Mouse (Mus musculus): ENCODE measurements at regions not wholly inside any gene's neighbourhood (a gene's known extent, or its start where the extent isn't known, plus 50 kb on each side); places are given as distances from the start of the nearest gene placed in this dataset.

DNA sequence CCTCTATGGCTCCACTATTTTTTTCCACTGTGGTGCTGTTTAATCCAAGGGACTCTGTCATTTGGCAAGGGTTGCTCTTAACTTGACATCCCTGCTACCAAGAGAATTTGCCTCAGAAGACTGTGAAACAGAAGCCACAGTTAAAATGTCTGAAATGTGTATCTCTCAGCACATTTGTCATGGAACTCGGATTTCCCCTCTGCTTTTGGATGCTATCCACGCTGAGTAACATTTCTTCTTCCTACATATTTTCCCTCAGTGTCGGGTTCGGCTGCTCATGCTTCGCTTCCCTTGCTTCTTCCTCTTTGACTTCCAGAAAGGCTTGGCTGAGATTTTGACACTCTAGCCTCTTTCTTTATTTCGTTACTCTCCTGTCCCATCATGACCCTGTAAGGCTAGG is 294.1 kb downstream of the Brinp2 start:
- Histone ChIP-seq H3K36me3 (ENCODE audit: insufficient read depth) (no peaks in the 10 kb centered on the region), H3K4me3 (ENCODE audit: low read depth, low read length) (no peak overlapping the region), H3K27ac (ENCODE audit: low read depth, low read length) (no peak overlapping the region), H3K9me3 (ENCODE audit: low read length) (no peaks in the 10 kb centered on the region), H3K4me1 (ENCODE audit: insufficient read depth) (no peaks in the 10 kb centered on the region), H3K27me3 (ENCODE audit: insufficient read depth, low read length) (no peaks in the 10 kb centered on the region), H3K4me2 (ENCODE audit: low read depth) (no peak overlapping the region), H3K9ac (no peak overlapping the region)
- TF ChIP-seq CTCF (IDR thresholded peaks at IDR 0.05; ENCODE audit: low read depth), result no peak
- DNase-seq, result peak; percentile 24
- ATAC-seq, result no peak
- 68% methylated on average over 6 of the region's 6 CpGs for WGBS

DNA sequence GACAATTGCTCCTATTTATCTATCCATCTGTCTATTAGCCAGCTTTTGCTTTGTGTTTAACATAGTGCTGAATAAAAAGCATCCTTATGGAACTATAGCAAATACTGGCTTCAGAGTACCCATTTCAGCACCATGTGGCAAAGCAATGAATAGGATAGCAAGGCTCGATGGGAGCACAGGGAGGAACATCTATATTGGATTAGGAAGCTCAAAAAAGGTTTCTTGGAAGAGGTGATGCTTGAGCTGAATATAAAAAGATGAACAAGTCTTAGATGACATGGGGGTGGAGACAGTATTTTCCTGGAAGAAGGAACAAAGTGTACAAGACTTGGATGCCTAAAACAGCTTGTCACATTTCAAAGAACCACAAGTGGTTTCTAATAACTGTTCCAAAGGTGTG is 273.9 kb downstream of the Brinp2 start:
- H3K36me3 ChIP-seq (ENCODE audit: insufficient read depth), result no peaks in the 10 kb centered on the region
- H3K9ac ChIP-seq, result no peak overlapping the region
- no peak for DNase-seq
- H3K4me3 ChIP-seq (ENCODE audit: low read depth, low read length), result no peak overlapping the region
- no peaks in the 10 kb centered on the region for H3K27me3 ChIP-seq (ENCODE audit: insufficient read depth, low read length)
- H3K4me1 ChIP-seq (ENCODE audit: insufficient read depth), result no peaks in the 10 kb centered on the region
- H3K4me2 ChIP-seq (ENCODE audit: low read depth), result no peak overlapping the region
- H3K27ac ChIP-seq (ENCODE audit: low read depth, low read length), result no peak overlapping the region
- WGBS, result 80% methylated on average over 1 of the region's 1 CpGs
- H3K9me3 ChIP-seq (ENCODE audit: low read length), result no peaks in the 10 kb centered on the region
- TF ChIP-seq CTCF (IDR thresholded peaks at IDR 0.05; ENCODE audit: low read depth), result no peak
- ATAC-seq, result no peak

DNA sequence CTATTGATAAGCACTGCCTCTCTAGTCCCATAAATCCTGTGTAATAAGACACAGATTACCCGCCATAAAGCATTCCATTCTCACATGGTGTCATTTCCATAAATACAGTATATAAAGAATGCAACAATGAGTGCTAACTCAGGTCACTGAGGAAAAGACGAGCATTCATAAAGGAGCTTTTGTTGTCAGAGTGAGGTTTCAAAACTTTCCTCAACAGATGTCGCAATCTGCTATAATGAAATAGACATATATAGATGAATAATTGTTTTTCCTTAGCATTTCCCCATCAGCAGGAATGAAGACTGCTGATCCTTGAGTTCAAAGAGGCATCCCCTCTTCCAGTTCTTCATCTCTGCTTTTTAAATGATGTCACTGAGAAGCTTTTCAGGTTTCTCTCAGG is 270.3 kb downstream of the Brinp2 start:
- TF ChIP-seq CTCF (IDR thresholded peaks at IDR 0.05; ENCODE audit: low read depth), result no peak
- Histone ChIP-seq H3K4me1 (ENCODE audit: insufficient read depth) (no peaks in the 10 kb centered on the region), H3K36me3 (ENCODE audit: insufficient read depth) (no peaks in the 10 kb centered on the region), H3K9ac (no peak overlapping the region), H3K27ac (ENCODE audit: low read depth, low read length) (no peak overlapping the region), H3K9me3 (ENCODE audit: low read length) (no peaks in the 10 kb centered on the region), H3K27me3 (ENCODE audit: insufficient read depth, low read length) (no peaks in the 10 kb centered on the region), H3K4me3 (ENCODE audit: low read depth, low read length) (no peak overlapping the region), H3K4me2 (ENCODE audit: low read depth) (no peak overlapping the region)
- 72% methylated on average over 3 of the region's 3 CpGs for WGBS
- DNase-seq (no peak), ATAC-seq (no peak)

DNA sequence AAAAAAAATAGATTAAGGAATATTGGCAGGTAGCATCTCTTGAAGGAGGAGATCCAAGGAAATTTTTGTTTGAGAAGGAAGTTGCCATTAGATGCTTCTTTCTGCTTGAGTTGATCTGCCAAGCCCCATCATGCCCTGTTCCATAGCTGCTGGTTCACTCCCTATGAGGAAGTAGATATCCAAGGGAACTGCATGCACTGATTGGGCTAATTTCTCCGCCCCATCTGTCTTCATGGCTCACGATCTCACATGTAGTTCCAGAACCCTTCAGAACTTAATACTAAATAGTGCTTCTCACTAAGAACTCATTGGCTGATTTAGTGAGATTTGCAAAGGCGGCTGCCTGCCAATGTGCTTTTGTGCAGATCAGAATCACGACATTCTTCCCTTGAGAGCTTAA is 258.6 kb downstream of the Brinp2 start:
- Histone ChIP-seq H3K36me3 (ENCODE audit: insufficient read depth) (no peaks in the 10 kb centered on the region), H3K4me2 (ENCODE audit: low read depth) (no peak overlapping the region), H3K9me3 (ENCODE audit: low read length) (no peaks in the 10 kb centered on the region), H3K4me1 (ENCODE audit: insufficient read depth) (no peaks in the 10 kb centered on the region), H3K9ac (no peak overlapping the region), H3K27me3 (ENCODE audit: insufficient read depth, low read length) (no peaks in the 10 kb centered on the region), H3K4me3 (ENCODE audit: low read depth, low read length) (no peak overlapping the region), H3K27ac (ENCODE audit: low read depth, low read length) (no peak overlapping the region)
- no peak for TF ChIP-seq CTCF (IDR thresholded peaks at IDR 0.05; ENCODE audit: low read depth)
- 76% methylated on average over 4 of the region's 4 CpGs for WGBS
- ATAC-seq (peak; percentile 74), DNase-seq (peak; percentile 50)

DNA sequence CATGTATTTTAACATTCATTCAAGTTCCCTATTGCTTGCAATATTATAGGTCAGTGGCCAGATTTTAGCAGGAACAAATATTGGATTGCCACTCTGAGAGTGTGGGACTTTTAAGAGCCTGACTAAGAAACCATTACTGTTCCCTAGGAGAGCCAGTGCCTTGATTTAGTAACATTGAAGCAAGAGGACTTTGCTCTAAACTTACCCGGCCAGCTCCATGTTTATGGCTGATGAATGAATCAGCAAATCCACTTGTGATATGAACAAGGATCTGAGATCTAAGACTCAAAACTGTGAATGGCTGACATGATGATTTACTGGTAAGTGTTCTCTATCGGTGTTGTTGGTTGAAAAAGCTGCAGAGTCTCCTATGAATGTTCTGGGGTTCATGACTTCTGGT is 236.4 kb downstream of the Brinp2 start:
- WGBS, result 94% methylated on average over 2 of the region's 2 CpGs
- Histone ChIP-seq H3K36me3 (ENCODE audit: insufficient read depth) (no peaks in the 10 kb centered on the region), H3K4me1 (ENCODE audit: insufficient read depth) (no peaks in the 10 kb centered on the region), H3K27ac (ENCODE audit: low read depth, low read length) (no peak overlapping the region), H3K9me3 (ENCODE audit: low read length) (no peaks in the 10 kb centered on the region), H3K4me2 (ENCODE audit: low read depth) (no peak overlapping the region), H3K9ac (no peak overlapping the region), H3K4me3 (ENCODE audit: low read depth, low read length) (no peak overlapping the region), H3K27me3 (ENCODE audit: insufficient read depth, low read length) (no peaks in the 10 kb centered on the region)
- no peak for ATAC-seq
- no peak for DNase-seq
- TF ChIP-seq CTCF (IDR thresholded peaks at IDR 0.05; ENCODE audit: low read depth), result no peak

DNA sequence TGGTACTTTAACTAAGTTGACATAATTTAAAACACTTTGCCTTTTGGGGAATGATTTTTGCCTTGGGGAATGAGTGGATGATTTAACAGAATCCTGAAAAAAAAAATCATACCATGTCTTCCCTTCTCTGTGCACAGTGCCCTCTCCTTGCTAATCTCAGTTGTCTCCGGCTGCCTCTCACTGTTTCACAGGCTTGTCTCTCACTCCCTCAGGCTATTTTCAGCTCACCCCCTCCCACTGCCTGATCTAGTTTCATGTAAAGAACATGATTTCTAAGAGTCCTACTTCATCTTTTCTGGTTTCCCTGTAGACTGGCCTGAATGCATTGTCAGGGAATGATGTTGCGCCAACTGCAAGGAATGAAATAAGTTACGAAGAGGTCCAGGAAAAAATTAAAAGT is 231.2 kb downstream of the Brinp2 start:
- no peak overlapping the region for H3K27ac ChIP-seq (ENCODE audit: low read depth, low read length)
- H3K36me3 ChIP-seq (ENCODE audit: insufficient read depth), result no peaks in the 10 kb centered on the region
- no peak overlapping the region for H3K4me3 ChIP-seq (ENCODE audit: low read depth, low read length)
- no peak overlapping the region for H3K9ac ChIP-seq
- DNase-seq (peak; percentile 29), ATAC-seq (peak; percentile 58; the same call in 1 of the 2 replicates)
- no peak overlapping the region for H3K4me2 ChIP-seq (ENCODE audit: low read depth)
- H3K27me3 ChIP-seq (ENCODE audit: insufficient read depth, low read length), result no peaks in the 10 kb centered on the region
- no peaks in the 10 kb centered on the region for H3K9me3 ChIP-seq (ENCODE audit: low read length)
- no peaks in the 10 kb centered on the region for H3K4me1 ChIP-seq (ENCODE audit: insufficient read depth)
- no peak for TF ChIP-seq CTCF (IDR thresholded peaks at IDR 0.05; ENCODE audit: low read depth)
- WGBS, result 66% methylated on average over 3 of the region's 3 CpGs

DNA sequence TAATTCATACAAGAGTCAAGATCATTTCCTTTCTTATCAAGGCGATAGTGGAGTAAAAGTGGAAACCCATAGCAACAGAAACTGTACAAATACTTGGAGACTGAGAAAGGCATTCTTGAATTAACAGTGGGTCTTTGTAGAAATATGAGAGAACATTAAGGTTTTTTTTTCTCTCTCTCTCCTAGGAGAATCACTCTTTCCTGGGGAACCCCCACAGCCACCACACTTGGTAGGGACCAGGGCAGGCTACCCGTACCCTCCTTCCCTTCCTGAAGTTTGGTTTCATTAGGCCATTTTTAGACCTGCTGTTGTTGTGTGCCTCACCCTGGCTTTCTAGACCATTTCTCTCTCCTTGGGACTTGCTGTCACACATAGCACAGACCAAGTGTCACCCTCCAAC is 229.9 kb downstream of the Brinp2 start:
- Histone ChIP-seq H3K27ac (ENCODE audit: low read depth, low read length) (no peak overlapping the region), H3K4me1 (ENCODE audit: insufficient read depth) (no peaks in the 10 kb centered on the region), H3K27me3 (ENCODE audit: insufficient read depth, low read length) (no peaks in the 10 kb centered on the region), H3K4me3 (ENCODE audit: low read depth, low read length) (no peak overlapping the region), H3K36me3 (ENCODE audit: insufficient read depth) (no peaks in the 10 kb centered on the region), H3K9ac (no peak overlapping the region), H3K9me3 (ENCODE audit: low read length) (no peaks in the 10 kb centered on the region), H3K4me2 (ENCODE audit: low read depth) (no peak overlapping the region)
- ATAC-seq, result no peak
- no peak for DNase-seq
- WGBS, result 71% methylated on average over 2 of the region's 2 CpGs
- TF ChIP-seq CTCF (IDR thresholded peaks at IDR 0.05; ENCODE audit: low read depth), result no peak

DNA sequence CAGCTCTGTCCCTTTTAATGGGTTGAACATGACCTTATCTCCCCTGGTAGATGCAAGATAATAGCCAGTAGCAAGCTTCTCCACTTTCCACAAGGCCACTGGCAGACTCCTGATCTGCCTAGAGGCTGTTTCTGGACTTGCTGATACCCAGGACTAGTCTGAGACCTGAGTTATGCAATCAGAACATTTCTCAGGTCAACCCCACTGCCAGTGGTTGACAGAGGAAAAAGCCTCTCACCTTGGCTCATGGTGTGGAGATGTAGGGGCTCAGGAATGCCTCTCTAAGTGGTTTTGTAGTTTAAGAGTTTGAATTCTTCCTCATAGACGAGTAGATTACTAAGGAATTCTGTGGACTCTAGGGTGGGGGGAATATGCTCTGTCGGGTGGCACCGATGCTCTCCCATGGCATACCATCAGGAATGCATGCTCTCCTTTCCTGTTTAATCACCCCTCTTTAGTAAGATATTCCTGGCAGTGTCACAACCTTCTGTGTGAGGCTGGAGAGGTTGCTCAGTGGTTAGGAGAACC is 226.8 kb downstream of the Brinp2 start:
- Histone ChIP-seq H3K27ac (ENCODE audit: low read depth, low read length) (no peak overlapping the region), H3K4me3 (ENCODE audit: low read depth, low read length) (no peak overlapping the region), H3K36me3 (ENCODE audit: insufficient read depth) (no peaks in the 10 kb centered on the region), H3K4me1 (ENCODE audit: insufficient read depth) (no peaks in the 10 kb centered on the region), H3K9me3 (ENCODE audit: low read length) (no peaks in the 10 kb centered on the region), H3K4me2 (ENCODE audit: low read depth) (no peak overlapping the region), H3K27me3 (ENCODE audit: insufficient read depth, low read length) (no peaks in the 10 kb centered on the region), H3K9ac (no peak overlapping the region)
- no peak for TF ChIP-seq CTCF (IDR thresholded peaks at IDR 0.05; ENCODE audit: low read depth)
- DNase-seq (no peak), ATAC-seq (no peak)
- WGBS, result 93% methylated on average over 3 of the region's 3 CpGs
